Mouse (Mus musculus): Measurements from ENCODE around the gene Nlgn2. TPM values are rescaled to one million over a fixed set of nuclear protein-coding genes. Genes with fewer than 3 reads are reported as not detected.

Gene Nlgn2
- 5.3 and 6.4 TPM in 2 replicates for polyA plus RNA-seq (2015; fragmentation: Nextera tagmentation; extraction: Ambion mirVana)

GRCm38 (mm10) chr11:69837604-69837951 is at the start of gene Nlgn2:
TSS of gene Nlgn2 (minus strand) at chr11:69837784.
- Histone ChIP-seq H3K9ac (ENCODE audit: low read length) (peak within 1 kb of the TSS; percentile 86), H3K4me2 (ENCODE audit: low read depth, low read length) (peak within 1 kb of the TSS; percentile 89), H3K9me3 (replicated peaks; ENCODE audit: control insufficient read depth, low read length) (no peaks in the 10 kb centered on the region), H3K36me3 (ENCODE audit: control insufficient read depth, insufficient read depth, low read length) (no peaks in the 10 kb centered on the region), H3K4me1 (ENCODE audit: control insufficient read depth, insufficient read depth, low read length) (peaks cover 32% of the 10 kb centered on the region), H3K27me3 (ENCODE audit: control insufficient read depth, insufficient read depth, low read length) (no peaks in the 10 kb centered on the region), H3K27ac (ENCODE audit: low read length) (peak within 1 kb of the TSS; percentile 84), H3K4me3 (replicated peaks; ENCODE audit: low read length) (peak within 1 kb of the TSS; percentile 66)
- ATAC-seq (ENCODE audit: insufficient read depth, low FRiP score): no peak; the same call in 1 of the 2 replicates
- WGBS: under 1% methylated on average over 30 of the region's 32 CpGs

- H3K4me1 ChIP-seq (ENCODE audit: control insufficient read depth, insufficient read depth, low read length): peaks cover 4% of the 10 kb centered on the region; the same call in 1 of the 2 replicates
- H3K4me3 ChIP-seq (replicated peaks; ENCODE audit: low read length): no peak overlapping the region
- H3K9me3 ChIP-seq (replicated peaks; ENCODE audit: control insufficient read depth, low read length): no peaks in the 10 kb centered on the region
- no peak overlapping the region for H3K27ac ChIP-seq (ENCODE audit: low read length)
- no peaks in the 10 kb centered on the region for H3K36me3 ChIP-seq (ENCODE audit: control insufficient read depth, insufficient read depth, low read length)
- no peak for ATAC-seq (ENCODE audit: insufficient read depth, low FRiP score)
- H3K9ac ChIP-seq (ENCODE audit: low read length): no peak overlapping the region
- no peaks in the 10 kb centered on the region for H3K27me3 ChIP-seq (ENCODE audit: control insufficient read depth, insufficient read depth, low read length)
- 50% methylated on average over 8 of the region's 8 CpGs for WGBS
- no peak overlapping the region for H3K4me2 ChIP-seq (ENCODE audit: low read depth, low read length)
Measured at GRCm38 (mm10) chr11:69886907-69887635, 49.5 kb upstream of the Nlgn2 start.

GRCm38 (mm10) chr11:69884663-69885062 is 47.1 kb upstream of the Nlgn2 start:
- Histone ChIP-seq H3K4me3 (replicated peaks; ENCODE audit: low read length) (no peak overlapping the region), H3K27ac (ENCODE audit: low read length) (peak overlapping the region; percentile 37)
- WGBS: 69% methylated on average over 8 of the region's 8 CpGs

GRCm38 (mm10) chr11:69884240-69884639 is 46.7 kb upstream of the Nlgn2 start:
- peak overlapping the region; percentile 25; the same call in 1 of the 2 replicates for H3K4me2 ChIP-seq (ENCODE audit: low read depth, low read length)
- peaks cover 21% of the 10 kb centered on the region for H3K4me1 ChIP-seq (ENCODE audit: control insufficient read depth, insufficient read depth, low read length)
- 0 out of 2 replicates have a peak overlapping the region, but pooled peaks have one; percentile 16 for H3K9ac ChIP-seq (ENCODE audit: low read length)
- no peak for ATAC-seq (ENCODE audit: insufficient read depth, low FRiP score)
- H3K9me3 ChIP-seq (replicated peaks; ENCODE audit: control insufficient read depth, low read length): no peaks in the 10 kb centered on the region
- 68% methylated on average over 9 of the region's 9 CpGs for WGBS
- peak overlapping the region; percentile 37 for H3K27ac ChIP-seq (ENCODE audit: low read length)
- H3K36me3 ChIP-seq (ENCODE audit: control insufficient read depth, insufficient read depth, low read length): no peaks in the 10 kb centered on the region
- no peaks in the 10 kb centered on the region for H3K27me3 ChIP-seq (ENCODE audit: control insufficient read depth, insufficient read depth, low read length)
- H3K4me3 ChIP-seq (replicated peaks; ENCODE audit: low read length): no peak overlapping the region

More at GRCm38 (mm10) chr11:69884663-69885062, 47.1 kb upstream of the Nlgn2 start:
- H3K36me3 ChIP-seq (ENCODE audit: control insufficient read depth, insufficient read depth, low read length): no peaks in the 10 kb centered on the region
- H3K27me3 ChIP-seq (ENCODE audit: control insufficient read depth, insufficient read depth, low read length): no peaks in the 10 kb centered on the region
- H3K9me3 ChIP-seq (replicated peaks; ENCODE audit: control insufficient read depth, low read length): no peaks in the 10 kb centered on the region
- no peak for ATAC-seq (ENCODE audit: insufficient read depth, low FRiP score)
- H3K9ac ChIP-seq (ENCODE audit: low read length): 0 out of 2 replicates have a peak overlapping the region, but pooled peaks have one; percentile 16
- peaks cover 17% of the 10 kb centered on the region for H3K4me1 ChIP-seq (ENCODE audit: control insufficient read depth, insufficient read depth, low read length)
- peak overlapping the region; percentile 25 for H3K4me2 ChIP-seq (ENCODE audit: low read depth, low read length)

- Histone ChIP-seq H3K4me3 (replicated peaks; ENCODE audit: low read length) (no peak overlapping the region), H3K9me3 (replicated peaks; ENCODE audit: control insufficient read depth, low read length) (no peaks in the 10 kb centered on the region), H3K9ac (ENCODE audit: low read length) (no peak overlapping the region), H3K27ac (ENCODE audit: low read length) (peak overlapping the region; percentile 57), H3K4me2 (ENCODE audit: low read depth, low read length) (no peak overlapping the region), H3K4me1 (ENCODE audit: control insufficient read depth, insufficient read depth, low read length) (peaks cover 27% of the 10 kb centered on the region), H3K36me3 (ENCODE audit: control insufficient read depth, insufficient read depth, low read length) (no peaks in the 10 kb centered on the region), H3K27me3 (ENCODE audit: control insufficient read depth, insufficient read depth, low read length) (no peaks in the 10 kb centered on the region)
- 79% methylated on average over 8 of the region's 8 CpGs for WGBS
- ATAC-seq (ENCODE audit: insufficient read depth, low FRiP score): no peak
Measured at GRCm38 (mm10) chr11:69883527-69884151, 46.1 kb upstream of the Nlgn2 start.

- Histone ChIP-seq H3K4me2 (ENCODE audit: low read depth, low read length) (no peak overlapping the region), H3K27me3 (ENCODE audit: control insufficient read depth, insufficient read depth, low read length) (no peaks in the 10 kb centered on the region), H3K9ac (ENCODE audit: low read length) (no peak overlapping the region), H3K4me1 (ENCODE audit: control insufficient read depth, insufficient read depth, low read length) (peaks cover 31% of the 10 kb centered on the region), H3K9me3 (replicated peaks; ENCODE audit: control insufficient read depth, low read length) (no peaks in the 10 kb centered on the region), H3K36me3 (ENCODE audit: control insufficient read depth, insufficient read depth, low read length) (no peaks in the 10 kb centered on the region), H3K4me3 (replicated peaks; ENCODE audit: low read length) (no peak overlapping the region), H3K27ac (ENCODE audit: low read length) (peak overlapping the region; percentile 57)
- no peak for ATAC-seq (ENCODE audit: insufficient read depth, low FRiP score)
- 61% methylated on average over 4 of the region's 4 CpGs for WGBS
Measured at GRCm38 (mm10) chr11:69883066-69883465, 45.5 kb upstream of the Nlgn2 start.

GRCm38 (mm10) chr11:69881787-69882670 is 44.4 kb upstream of the Nlgn2 start:
- Histone ChIP-seq H3K4me1 (ENCODE audit: control insufficient read depth, insufficient read depth, low read length) (peaks cover 38% of the 10 kb centered on the region), H3K9me3 (replicated peaks; ENCODE audit: control insufficient read depth, low read length) (no peaks in the 10 kb centered on the region), H3K27ac (ENCODE audit: low read length) (peak overlapping the region; percentile 92), H3K4me2 (ENCODE audit: low read depth, low read length) (peak overlapping the region; percentile 85), H3K27me3 (ENCODE audit: control insufficient read depth, insufficient read depth, low read length) (no peaks in the 10 kb centered on the region), H3K36me3 (ENCODE audit: control insufficient read depth, insufficient read depth, low read length) (no peaks in the 10 kb centered on the region), H3K4me3 (replicated peaks; ENCODE audit: low read length) (peak overlapping the region; percentile 54), H3K9ac (ENCODE audit: low read length) (peak overlapping the region; percentile 72)
- ATAC-seq (ENCODE audit: insufficient read depth, low FRiP score): no peak
- WGBS: 55% methylated on average over 21 of the region's 21 CpGs

- ATAC-seq (ENCODE audit: insufficient read depth, low FRiP score): peak; percentile 87
- WGBS: 0% methylated on average over 46 of the region's 46 CpGs
Measured at GRCm38 (mm10) chr11:69880853-69881603, 43.4 kb upstream of the Nlgn2 start, which contains the start of gene Kctd11. TSS of gene Kctd11 (minus strand) at chr11:69881406.

More at GRCm38 (mm10) chr11:69880853-69881603, 43.4 kb upstream of the Nlgn2 start, which contains the start of gene Kctd11:
- H3K9me3 ChIP-seq (replicated peaks; ENCODE audit: control insufficient read depth, low read length): no peaks in the 10 kb centered on the region
- peaks cover 44% of the 10 kb centered on the region for H3K4me1 ChIP-seq (ENCODE audit: control insufficient read depth, insufficient read depth, low read length)
- peak within 1 kb of the TSS; percentile 72 for H3K9ac ChIP-seq (ENCODE audit: low read length)
- peak within 1 kb of the TSS; percentile 92 for H3K27ac ChIP-seq (ENCODE audit: low read length)
- H3K36me3 ChIP-seq (ENCODE audit: control insufficient read depth, insufficient read depth, low read length): no peaks in the 10 kb centered on the region
- H3K4me3 ChIP-seq (replicated peaks; ENCODE audit: low read length): peak within 1 kb of the TSS; percentile 54
- no peaks in the 10 kb centered on the region for H3K27me3 ChIP-seq (ENCODE audit: control insufficient read depth, insufficient read depth, low read length)
- peak within 1 kb of the TSS; percentile 85 for H3K4me2 ChIP-seq (ENCODE audit: low read depth, low read length)

All from stomach, embryonic 16.5 days (tissue).